Comparison of ENCODE assay signal across 27 mouse cellular contexts in the genomic region with DNA sequence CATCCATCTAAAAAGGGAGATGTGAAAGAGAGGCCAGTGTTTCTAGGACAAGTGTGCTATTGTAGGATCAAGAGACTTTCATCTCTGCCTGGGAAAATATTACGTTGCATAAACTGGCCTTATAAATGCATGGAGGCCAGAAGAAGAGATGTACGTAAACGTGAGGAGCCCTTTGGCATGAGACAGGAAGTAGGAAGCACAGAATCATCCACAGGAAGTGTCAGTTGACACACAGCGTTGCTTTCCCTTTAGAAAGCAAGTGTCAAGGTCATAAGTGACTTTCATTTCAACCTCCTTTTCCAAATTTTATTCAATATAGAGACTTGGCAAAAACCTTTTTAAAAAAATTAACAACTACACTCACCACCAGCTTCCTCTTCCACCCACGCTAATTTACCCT.
DNase-seq lines count a peak whose midpoint lies in the region; ATAC-seq and TF ChIP-seq lines count a peak whose summit lies in the region.
"Had no signal": no experiment of that assay in that cellular context is flagged by ENCODE, and none has a peak within 500 bp of the region (broad histone marks: within the 10 kb centered on the region; RNA-seq: fewer than 3 reads in every experiment).

No protein-coding gene starts in this region.

- H3K4me1 ChIP-seq in thymus, adult 2 months (replicated peaks; ENCODE audit: control insufficient read depth, insufficient read depth, low read length): 0 out of 2 replicates have a peak, but pooled peaks cover 2% of the 10 kb centered on the region
- H3K4me1 ChIP-seq in G1E (ENCODE audit: insufficient read depth, low read depth, low read length): peaks cover 12% of the 10 kb centered on the region
- H3K4me1 ChIP-seq: limb, embryonic 10.5 days; limb, embryonic 15.5 days; liver, embryonic 13.5 days; stomach, embryonic 15.5 days had no signal

- H3K9me3 ChIP-seq in G1E (replicated peaks): no peaks in the 10 kb centered on the region
- H3K9me3 ChIP-seq: heart, embryonic 12.5 days; limb, embryonic 10.5 days; limb, embryonic 15.5 days; liver, embryonic 13.5 days; midbrain, embryonic 13.5 days; stomach, embryonic 15.5 days had no signal

- TF ChIP-seq POLR2A in thymus, adult 2 months (IDR thresholded peaks at IDR 0.05; ENCODE audit: control insufficient read depth, extremely low read depth, insufficient read depth, low read length, poor library complexity): no peak

- H3K36me3 ChIP-seq in thymus, adult 2 months (ENCODE audit: control insufficient read depth, insufficient read depth, low read length): no peaks in the 10 kb centered on the region
- no peaks in the 10 kb centered on the region for H3K36me3 ChIP-seq in G1E (replicated peaks)
- H3K36me3 ChIP-seq: heart, embryonic 12.5 days; limb, embryonic 10.5 days; limb, embryonic 15.5 days; liver, embryonic 13.5 days; midbrain, embryonic 13.5 days; stomach, embryonic 15.5 days had no signal

- H3K27ac ChIP-seq in thymus, adult 2 months (ENCODE audit: control insufficient read depth, insufficient read depth, low read length): no peak overlapping the region
- H3K27ac ChIP-seq: gastrocnemius, adult 2 months; heart, adult 2 months; hindbrain, embryonic 14.5 days; limb, embryonic 10.5 days; limb, embryonic 15.5 days; liver, embryonic 13.5 days; midbrain, embryonic 13.5 days; stomach, embryonic 15.5 days had no signal

- no peaks in the 10 kb centered on the region for H3K27me3 ChIP-seq in thymus, adult 2 months (ENCODE audit: control insufficient read depth, insufficient read depth, low read length)
- peaks cover 10% of the 10 kb centered on the region for H3K27me3 ChIP-seq in G1E (ENCODE audit: insufficient read depth, low read length)
- H3K27me3 ChIP-seq: limb, embryonic 15.5 days; liver, embryonic 13.5 days; stomach, embryonic 15.5 days had no signal

- ATAC-seq in G1E (ENCODE audit: extremely low read depth, insufficient number of reproducible peaks, low FRiP score, poor library complexity, severe bottlenecking): peak; percentile 40
- peak; percentile 61 for ATAC-seq in inflammation-experienced regulatory T-cells, adult 6 months
- ATAC-seq: forebrain, embryonic 14.5 days; midbrain, embryonic 13.5 days had no signal

- peak; percentile 7 for DNase-seq in thymus, adult 2 months
- no peak for DNase-seq in thymus, postnatal 25 days
- no peak for DNase-seq in G1E (ENCODE audit: low spot score)
- DNase-seq in right cerebral cortex, postnatal 14 days: no peak
- DNase-seq in left cerebral cortex, postnatal 36 days (ENCODE audit: low spot score in 2 of 2): no peak
- DNase-seq: adrenal gland, postnatal 10 days; cerebellum, adult 9-10 months; cerebellum, postnatal 36 days; gastrocnemius, adult 2 months; gastrocnemius, postnatal 36 days; heart, adult 2 months; kidney, adult 18-20 months; kidney, postnatal 10 days; layer of hippocampus, postnatal 36 days; liver, embryonic 13.5 days; lung, adult 2 months; retina, postnatal 1 day; right cerebral cortex, postnatal 25 days; thymus, postnatal 4 days had no signal

- no peak overlapping the region for H3K4me3 ChIP-seq in thymus, adult 2 months (ENCODE audit: control insufficient read depth, insufficient read depth, low read length)
- H3K4me3 ChIP-seq in G1E (ENCODE audit: low read depth, low read length): no peak overlapping the region
- H3K4me3 ChIP-seq: gastrocnemius, adult 2 months; heart, adult 2 months; heart, embryonic 12.5 days; limb, embryonic 10.5 days; limb, embryonic 15.5 days; liver, embryonic 13.5 days; midbrain, embryonic 13.5 days; stomach, embryonic 15.5 days had no signal

- WGBS in thymus, adult 2 months: 45% methylated on average over 5 of the region's 5 CpGs

- TF ChIP-seq CTCF in thymus, adult 2 months (IDR thresholded peaks at IDR 0.05; ENCODE audit: borderline replicate concordance, control insufficient read depth, extremely low read depth, insufficient read depth, low read length, poor library complexity): no peak
- no peak for TF ChIP-seq CTCF in G1E (IDR thresholded peaks at IDR 0.05; ENCODE audit: low read depth, low read length)

- intact Hi-C loops in left cerebral cortex, postnatal 36 days (cut with DNase I): no loop called here
